Mouse (Mus musculus) cortical plate, adult 2 months (tissue): ENCODE measurements around the gene Ssna1. TPM values are rescaled to one million over a fixed set of nuclear protein-coding genes. Genes with fewer than 3 reads are reported as not detected.

Experiments
- H3K27ac ChIP-seq: fragments of 200-500 bp; 2 replicates; pipeline ENCODE4 v1.5.1; 2012; ENCODE audit warnings: low read length, control low read depth, inconsistent platforms; ENCODE audit not compliant: insufficient read depth
- H3K4me1 ChIP-seq: fragments of 200-500 bp; 2 replicates; pipeline ENCODE4 v1.6.1; 2011; ENCODE audit warnings: low read length; ENCODE audit not compliant: control insufficient read depth, insufficient read depth
- H3K4me3 ChIP-seq: fragments of 200-500 bp; 2 replicates; pipeline ENCODE4 v1.5.1; 2011; ENCODE audit warnings: mild to moderate bottlenecking, low read length, control low read depth; ENCODE audit not compliant: insufficient read depth
- CTCF ChIP-seq: fragments of 200-500 bp; IDR thresholded peaks from 2 replicates; pipeline ENCODE4 v1.5.1; 2011; ENCODE audit warnings: mild to moderate bottlenecking, control low read depth, low read length; ENCODE audit not compliant: insufficient read depth; ENCODE audit errors: extremely low read depth
- POLR2A ChIP-seq: fragments of 200-500 bp; IDR thresholded peaks from 2 replicates; pipeline ENCODE4 v1.6.1; 2011; ENCODE audit warnings: mild to moderate bottlenecking, low read length, control low read depth; ENCODE audit not compliant: insufficient read depth; ENCODE audit errors: extremely low read depth
- polyA plus RNA-seq: library from polyadenylated mRNA; depleted of rRNA; stranded (reverse); fragments of >200 nt; gene quantifications from 2 replicates; pipeline ENCODE4 v1.2.3, GENCODE M21; 2012; rRNA removed

Gene Ssna1
- polyA plus RNA-seq = 87.9 and 93.2 TPM in 2 replicates

GRCm38 (mm10) chr2:25271827-25272511, at the start of gene Ssna1, which contains the start of gene Anapc2:
Gene Ssna1 (minus strand): TSS chr2:25272438.
Gene Anapc2 (plus strand): TSS chr2:25272478.
- H3K27ac ChIP-seq = no peak within 1 kb of the TSS
- H3K4me1 ChIP-seq = no peaks in the 10 kb centered on the region; the same call in 1 of the 2 replicates
- H3K4me3 ChIP-seq = peak within 1 kb of the TSS; percentile 81
- TF ChIP-seq POLR2A (peak; percentile 92), CTCF (0 out of 2 replicates have a peak, but pooled peaks have one; percentile 20)

GRCm38 (mm10) chr2:25320084-25320483, 47.8 kb upstream of the Ssna1 start:
- TF ChIP-seq POLR2A (no peak), CTCF (no peak)
- peaks cover 3% of the 10 kb centered on the region for H3K4me1 ChIP-seq
- no peak overlapping the region for H3K27ac ChIP-seq

GRCm38 (mm10) chr2:25318971-25319773, 46.9 kb upstream of the Ssna1 start, which contains the start of gene Grin1:
Gene Grin1 (minus strand): TSS chr2:25319187.
- peak within 1 kb of the TSS; percentile 85 for H3K4me3 ChIP-seq
- TF ChIP-seq POLR2A (peak; percentile 97), CTCF (no peak)
- peak within 1 kb of the TSS; percentile 91 for H3K27ac ChIP-seq

More at GRCm38 (mm10) chr2:25320084-25320483, 47.8 kb upstream of the Ssna1 start:
- H3K4me3 ChIP-seq = no peak overlapping the region

GRCm38 (mm10) chr2:25318119-25318966, 46.1 kb upstream of the Ssna1 start:
- peaks cover 5% of the 10 kb centered on the region for H3K4me1 ChIP-seq
- H3K27ac ChIP-seq = peak overlapping the region; percentile 91
- TF ChIP-seq CTCF (no peak), POLR2A (peak; percentile 40; the same call in 1 of the 2 replicates)
- H3K4me3 ChIP-seq = peak overlapping the region; percentile 85

More at GRCm38 (mm10) chr2:25318971-25319773, 46.9 kb upstream of the Ssna1 start, which contains the start of gene Grin1:
- peaks cover 3% of the 10 kb centered on the region for H3K4me1 ChIP-seq

- Histone ChIP-seq H3K4me1 (peaks cover 10% of the 10 kb centered on the region), H3K27ac (no peak overlapping the region), H3K4me3 (no peak overlapping the region)
- TF ChIP-seq POLR2A = no peak
- no peak for TF ChIP-seq CTCF
These were observed 39.3 kb upstream of the Ssna1 start for GRCm38 (mm10) chr2:25311491-25311891.

- Histone ChIP-seq H3K4me1 (peaks cover 8% of the 10 kb centered on the region), H3K27ac (no peak overlapping the region), H3K4me3 (no peak overlapping the region)
- TF ChIP-seq POLR2A = no peak
- TF ChIP-seq CTCF = no peak
These were observed 38.7 kb upstream of the Ssna1 start for GRCm38 (mm10) chr2:25310969-25311368.

- H3K4me1 ChIP-seq = peaks cover 13% of the 10 kb centered on the region
- H3K27ac ChIP-seq = no peak overlapping the region
- no peak overlapping the region for H3K4me3 ChIP-seq
- TF ChIP-seq POLR2A = no peak
- no peak for TF ChIP-seq CTCF
These were observed 37.9 kb upstream of the Ssna1 start for GRCm38 (mm10) chr2:25310180-25310579.

- peaks cover 6% of the 10 kb centered on the region; the same call in 1 of the 2 replicates for H3K4me1 ChIP-seq
- no peak overlapping the region; the same call in 1 of the 2 replicates for H3K4me3 ChIP-seq
- TF ChIP-seq POLR2A (no peak), CTCF (no peak)
- H3K27ac ChIP-seq = no peak overlapping the region
These were observed 33.5 kb upstream of the Ssna1 start for GRCm38 (mm10) chr2:25305587-25306359.
